Mouse (Mus musculus) embryo, embryonic 11.5 days (tissue): Measurements from ENCODE around the gene Tuba1b.

Experiments used
- DNase-seq: peaks from one replicate; pipeline ENCODE4 v3.0.0-alpha.2; 2012; ENCODE audit warnings: low read depth, low spot score

Tuba1b gene

DNA sequence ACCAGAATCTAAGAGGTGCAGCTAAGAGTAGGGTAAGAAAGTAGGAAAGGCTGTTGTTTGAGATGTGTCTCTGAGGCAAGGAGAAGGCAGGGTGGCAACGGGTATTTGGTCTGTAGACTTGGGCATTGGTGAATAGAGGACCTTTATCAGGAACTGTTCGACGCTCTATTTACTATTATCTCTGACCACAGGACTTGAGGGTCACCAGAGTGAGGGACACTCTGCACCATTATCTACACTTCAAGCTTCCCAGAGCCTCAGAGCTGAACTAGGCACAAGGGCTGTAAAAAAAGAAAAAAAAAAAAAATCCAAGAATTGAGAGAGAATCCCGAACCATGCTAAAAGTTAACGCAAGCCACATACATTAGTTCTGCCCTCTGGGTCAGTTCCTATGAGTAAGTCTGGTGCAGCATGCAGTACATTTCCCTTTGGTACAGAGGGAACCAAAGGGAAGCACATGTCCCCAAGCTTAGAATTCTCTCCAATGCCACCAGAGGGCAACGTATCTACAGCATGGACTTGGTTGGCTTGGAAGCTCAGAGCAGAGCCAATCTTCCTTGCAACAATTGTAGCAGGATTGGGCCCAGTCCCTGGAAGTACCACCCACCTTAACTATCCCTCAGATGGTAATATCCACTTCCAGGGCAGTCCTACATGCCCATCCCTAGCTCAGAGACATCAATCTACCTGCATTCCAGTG is 42.3 kb downstream of the Tuba1b start:
- DNase-seq = no peak

DNA sequence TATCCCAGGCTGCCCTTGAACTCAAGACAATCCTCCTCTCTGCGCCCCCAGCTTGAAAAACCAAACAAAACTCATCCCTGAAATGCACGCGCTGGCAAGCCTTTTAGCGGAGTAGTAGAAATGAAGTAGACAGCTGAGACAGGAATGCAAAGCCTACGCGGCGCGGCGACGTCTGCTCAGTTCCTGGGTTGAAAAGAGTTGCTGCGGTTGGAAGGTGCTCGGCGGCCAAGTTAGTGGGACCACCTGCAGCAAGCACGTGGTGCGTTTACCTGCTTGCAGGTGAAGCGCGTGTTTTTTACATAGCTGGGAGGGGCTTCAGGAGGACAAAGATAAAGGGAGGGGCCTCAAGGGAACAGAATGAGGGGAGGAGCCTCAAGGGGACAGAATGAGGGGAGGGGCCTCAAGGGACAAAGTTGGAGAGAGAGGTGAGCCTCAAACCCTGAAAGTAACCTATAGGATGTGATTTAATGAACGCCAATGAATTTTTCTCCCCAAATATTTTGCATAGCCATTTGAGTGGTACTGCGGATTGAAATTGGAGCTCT is 43.1 kb downstream of the Tuba1b start:
- DNase-seq = no peak

DNA sequence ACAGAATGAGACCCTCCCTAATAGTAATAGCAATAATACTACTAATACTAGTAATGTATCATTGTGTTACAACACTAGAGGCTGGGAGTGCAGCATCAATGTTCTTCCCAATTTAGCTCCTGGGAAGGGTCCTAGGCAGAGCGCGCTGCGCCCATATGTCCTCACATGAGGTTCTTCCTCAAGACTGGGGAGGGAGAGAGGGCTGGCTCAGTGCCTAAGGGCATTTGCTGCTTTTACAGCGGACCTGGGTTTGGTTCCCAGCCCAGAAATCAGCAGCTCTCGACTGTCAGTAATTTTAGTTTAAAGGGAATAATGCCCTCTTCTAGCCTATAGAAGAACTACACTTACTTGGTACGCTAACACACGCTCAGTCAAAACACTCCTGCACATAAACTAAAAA is 46.8 kb downstream of the Tuba1b start:
- no peak for DNase-seq

DNA sequence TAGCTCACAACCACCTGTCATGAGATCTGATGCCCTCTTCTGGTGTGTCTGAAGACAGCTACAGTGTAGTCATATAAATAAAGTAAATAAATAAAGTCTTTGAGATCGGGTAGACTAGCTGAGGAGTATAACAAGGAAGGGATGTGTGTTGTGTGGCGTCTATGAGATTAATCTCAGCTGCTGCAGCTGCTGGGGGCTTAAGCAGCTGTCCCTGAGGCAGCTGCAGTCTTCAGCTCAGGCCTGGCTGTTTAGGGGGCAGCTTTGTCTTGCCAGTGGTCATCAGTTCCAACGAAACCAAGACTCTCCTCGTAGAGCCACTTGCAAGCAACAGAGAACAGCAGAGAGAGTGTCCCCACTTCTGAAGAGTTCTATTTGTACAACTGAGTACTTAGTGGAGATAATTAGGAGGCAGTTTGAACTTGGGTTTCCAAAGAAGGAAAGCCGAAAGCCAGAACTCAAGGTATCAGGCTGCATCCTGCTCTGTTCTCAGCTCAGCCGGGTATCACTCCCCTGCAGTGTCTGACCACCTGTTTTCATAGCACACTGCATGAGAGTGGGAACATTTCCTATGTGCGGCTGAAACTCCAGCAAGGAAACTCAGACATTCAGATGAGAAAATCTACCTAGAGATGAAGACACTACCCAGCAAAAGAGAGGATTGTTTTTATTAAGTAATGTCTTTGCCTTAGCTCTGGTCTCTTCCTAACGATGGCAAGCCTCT is 47.5 kb downstream of the Tuba1b start:
- no peak for DNase-seq

DNA sequence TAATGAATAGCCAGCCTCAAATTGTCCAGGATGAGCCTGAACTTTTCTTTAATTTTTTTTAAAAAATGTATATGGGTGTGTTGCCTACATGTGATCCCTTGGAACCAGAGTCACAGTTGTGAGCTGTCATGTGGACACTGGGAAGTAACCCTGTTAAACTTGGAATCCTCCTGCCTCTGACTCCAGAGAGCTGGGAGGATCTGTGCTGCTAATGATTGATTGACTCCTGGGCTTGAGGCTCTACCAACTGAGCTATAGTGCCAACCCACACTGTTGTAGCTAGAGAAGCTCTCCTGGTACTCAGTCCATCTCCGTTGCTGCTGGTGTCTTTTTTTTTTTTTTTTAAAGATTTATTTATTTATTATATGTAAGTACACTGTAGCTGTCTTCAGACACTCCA is 50.3 kb downstream of the Tuba1b start:
- DNase-seq = no peak

DNA sequence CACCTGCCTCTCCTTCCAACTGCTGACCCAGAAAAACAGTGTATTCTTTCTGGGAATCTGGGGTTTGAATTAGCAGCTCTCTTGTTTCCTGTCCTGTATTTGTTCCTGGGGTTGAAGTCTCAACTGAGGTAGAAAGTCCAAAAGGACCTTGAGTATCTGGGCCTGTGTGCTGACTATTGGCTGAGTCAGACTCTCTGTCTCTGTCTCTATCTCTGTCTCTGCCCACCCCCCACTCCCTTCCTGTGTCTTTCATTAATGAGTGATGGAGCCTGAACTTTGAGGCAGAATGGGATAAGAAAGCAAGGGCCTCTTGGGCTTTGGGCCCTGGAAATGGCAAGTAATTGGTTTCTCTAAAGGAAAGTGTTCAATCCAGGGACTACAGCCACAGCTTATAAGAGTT is 50.7 kb downstream of the Tuba1b start:
- no peak for DNase-seq

DNA sequence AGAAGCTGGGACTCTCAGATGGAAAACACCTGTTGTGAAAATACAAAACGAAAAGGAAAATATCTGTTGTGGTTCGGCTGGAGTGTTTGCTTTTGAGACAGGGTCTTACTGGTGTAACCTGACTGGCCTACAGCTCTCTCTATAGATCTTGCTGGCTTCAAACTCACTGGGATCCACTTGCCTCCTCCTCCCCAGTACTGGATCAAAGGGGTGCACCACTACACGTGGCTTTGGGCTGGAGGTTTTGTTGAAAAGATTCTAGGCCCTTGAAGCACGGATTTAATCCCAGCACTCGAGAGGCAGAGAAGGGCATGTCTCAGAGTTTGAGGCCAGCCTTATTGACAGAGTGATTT is 52.7 kb downstream of the Tuba1b start:
- DNase-seq = no peak
